Mouse (Mus musculus) brown adipose tissue, adult 24 weeks (tissue): ENCODE data around the gene Ecel1. TPM values are rescaled to one million over a fixed set of nuclear protein-coding genes. Genes with fewer than 3 reads are reported as not detected.

Experiments used
- H3K27ac ChIP-seq: fragments of 200-500 bp; replicated peaks from 2 replicates; pipeline ENCODE4 v1.5.1; 2012; ENCODE audit warnings: low read depth, mild to moderate bottlenecking, low read length
- H3K4me1 ChIP-seq: fragments of 200-500 bp; 2 replicates; pipeline ENCODE4 v1.6.1; 2012; ENCODE audit warnings: low read length, mixed read lengths; ENCODE audit not compliant: control insufficient read depth, insufficient read depth, insufficient read length
- H3K4me3 ChIP-seq: fragments of 200-500 bp; 2 replicates; pipeline ENCODE4 v1.5.1; 2012; ENCODE audit warnings: low read depth, mild to moderate bottlenecking, low read length, moderate library complexity; ENCODE audit not compliant: insufficient read depth
- polyA plus RNA-seq: library from polyadenylated mRNA; stranded (reverse); fragments of >200 nt; gene quantifications from 2 replicates; pipeline ENCODE4 v1.2.4, GENCODE M21; 2012; ENCODE audit not compliant: missing spikeins, insufficient read depth, insufficient read length

Gene Ecel1
- polyA plus RNA-seq, 1 experiment = not detected

GRCm38 (mm10) chr1:87183013-87183412, 26.7 kb upstream of the Ecel1 start, which contains the start of gene Prss56:
Prss56 (plus strand) TSS chr1:87183313.
- Histone ChIP-seq H3K27ac (no peak within 1 kb of the TSS), H3K4me1 (no peaks in the 10 kb centered on the region), H3K4me3 (no peak within 1 kb of the TSS)

- no peak overlapping the region for H3K4me3 ChIP-seq
- H3K4me1 ChIP-seq = no peaks in the 10 kb centered on the region
- 0 out of 2 replicates have a peak overlapping the region, but pooled peaks have one; percentile 8 for H3K27ac ChIP-seq
Observed at GRCm38 (mm10) chr1:87180896-87181295, 24.6 kb upstream of the Ecel1 start.

GRCm38 (mm10) chr1:87175852-87176292, 19.6 kb upstream of the Ecel1 start:
- no peak overlapping the region for H3K4me3 ChIP-seq
- H3K27ac ChIP-seq = no peak overlapping the region
- H3K4me1 ChIP-seq = no peaks in the 10 kb centered on the region

GRCm38 (mm10) chr1:87174006-87174955, 18.0 kb upstream of the Ecel1 start:
- no peak overlapping the region for H3K27ac ChIP-seq
- H3K4me3 ChIP-seq = no peak overlapping the region
- H3K4me1 ChIP-seq = no peaks in the 10 kb centered on the region

GRCm38 (mm10) chr1:87172316-87172715, 16.0 kb upstream of the Ecel1 start:
- Histone ChIP-seq H3K27ac (no peak overlapping the region), H3K4me3 (no peak overlapping the region), H3K4me1 (no peaks in the 10 kb centered on the region)

- Histone ChIP-seq H3K4me3 (no peak overlapping the region), H3K27ac (no peak overlapping the region), H3K4me1 (no peaks in the 10 kb centered on the region)
Observed at GRCm38 (mm10) chr1:87171312-87171711, 15.0 kb upstream of the Ecel1 start.

- no peaks in the 10 kb centered on the region for H3K4me1 ChIP-seq
- H3K4me3 ChIP-seq = no peak overlapping the region
- no peak overlapping the region for H3K27ac ChIP-seq
Observed at GRCm38 (mm10) chr1:87170458-87170857, 14.1 kb upstream of the Ecel1 start.

DNA sequence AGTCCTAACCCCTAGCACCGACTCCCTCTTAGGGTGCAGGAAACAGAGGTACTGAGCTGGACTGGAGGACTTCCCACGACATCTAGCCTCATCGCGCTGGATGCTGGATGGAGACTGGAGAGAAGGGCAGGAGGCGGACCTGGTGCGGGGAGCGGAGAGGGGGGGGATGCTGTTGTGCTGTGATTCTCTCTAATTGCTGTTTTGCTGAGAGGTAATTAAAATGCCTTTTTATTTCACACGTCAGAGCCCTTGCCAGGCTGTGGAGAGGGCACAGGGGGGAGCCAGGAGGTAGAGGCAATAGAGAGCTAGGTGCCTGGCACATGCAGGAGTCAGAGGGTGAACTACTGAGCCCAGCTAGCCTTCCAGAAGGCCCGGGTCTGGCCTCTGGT, 8.5 kb upstream of the Ecel1 start:
- H3K27ac ChIP-seq = no peak overlapping the region
- H3K4me1 ChIP-seq = no peaks in the 10 kb centered on the region
- no peak overlapping the region for H3K4me3 ChIP-seq

DNA sequence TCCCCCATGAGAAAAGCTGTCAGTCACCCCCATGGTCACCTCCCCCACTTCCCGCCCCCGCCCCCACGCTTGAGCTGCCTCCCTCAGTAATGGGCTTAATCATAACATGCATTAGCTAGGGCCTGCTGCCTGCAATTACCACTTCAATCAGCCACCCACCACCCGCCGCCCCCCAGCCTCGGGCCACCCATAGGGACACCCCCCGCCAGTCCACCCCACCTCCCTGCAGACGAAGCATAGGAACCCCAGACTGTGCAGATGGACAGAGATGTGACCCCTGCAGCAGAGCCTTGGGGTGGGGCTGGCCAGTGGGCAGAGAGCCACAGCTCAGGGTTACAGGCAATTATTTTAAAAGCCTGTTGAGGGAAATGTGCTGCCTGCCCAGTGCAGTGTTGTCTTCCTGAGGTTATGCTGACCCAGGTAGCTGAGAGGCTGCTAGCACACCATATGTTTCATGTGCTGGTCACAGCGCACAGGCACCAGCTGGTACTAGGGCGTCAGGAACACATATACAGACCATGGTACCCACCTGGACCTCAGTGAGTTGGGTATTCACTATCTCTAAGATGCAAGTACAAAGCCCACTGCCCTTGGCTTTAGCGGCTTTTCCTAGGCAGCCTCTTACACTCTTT, 8.0 kb upstream of the Ecel1 start:
- no peak overlapping the region for H3K27ac ChIP-seq
- no peak overlapping the region for H3K4me3 ChIP-seq

DNA sequence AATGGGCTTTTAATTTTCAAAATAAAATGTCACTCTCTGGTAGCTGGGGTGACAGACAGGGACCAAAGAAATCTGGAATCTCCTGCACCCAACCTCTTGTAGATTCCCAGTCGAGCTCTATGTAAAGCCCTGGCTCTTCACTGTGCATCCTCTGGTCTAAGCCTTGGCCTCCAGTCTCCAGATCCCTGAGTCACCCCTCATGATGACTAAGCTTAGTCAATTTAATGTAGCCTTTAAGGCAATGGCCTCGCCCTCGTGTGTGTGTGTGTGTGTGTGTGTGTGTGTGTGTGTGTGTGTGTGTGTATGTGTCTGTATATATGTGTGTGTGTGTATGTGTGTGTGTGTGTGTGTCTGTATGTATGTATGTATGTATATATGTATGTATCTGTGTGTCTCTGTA, 3.1 kb upstream of the Ecel1 start:
- H3K27ac ChIP-seq = no peak overlapping the region
- H3K4me1 ChIP-seq = no peaks in the 10 kb centered on the region; the same call in 1 of the 2 replicates

More for the DNA sequence above, 8.0 kb upstream of the Ecel1 start:
- H3K4me1 ChIP-seq = no peaks in the 10 kb centered on the region

DNA sequence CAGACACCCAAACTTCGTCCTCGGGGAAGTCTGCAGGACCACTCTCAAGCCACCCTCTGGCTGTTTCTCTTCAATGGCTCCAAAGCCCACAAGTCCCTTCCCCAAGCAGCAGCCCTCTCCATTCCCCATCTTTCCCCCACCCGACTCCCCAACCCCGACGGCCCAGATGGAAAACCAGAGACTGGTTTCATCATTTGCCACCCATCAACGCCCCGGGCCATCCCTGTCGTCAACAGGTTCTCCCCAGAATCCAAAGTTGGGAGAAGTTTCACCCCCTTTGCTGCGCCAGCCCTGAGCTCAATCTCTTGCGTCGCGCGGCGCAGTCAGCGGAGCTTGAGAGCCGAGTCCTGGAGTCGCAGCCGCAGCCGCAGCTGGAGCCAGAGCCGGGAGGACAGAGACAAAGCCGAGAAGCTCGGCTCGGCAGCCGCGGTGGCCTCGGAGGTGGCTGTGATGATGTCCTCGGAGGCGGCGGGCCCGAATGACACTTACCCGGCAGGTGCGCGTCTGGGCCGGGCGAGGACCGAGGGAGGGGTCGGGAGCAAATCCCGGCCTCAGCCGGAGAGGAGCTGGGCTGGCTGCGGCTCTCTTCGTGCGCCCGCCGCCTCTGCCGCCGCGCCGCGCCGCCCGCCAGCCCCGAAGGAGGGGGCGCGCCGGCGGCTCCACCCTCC, 656 bp downstream of the Ecel1 start:
- H3K4me1 ChIP-seq = no peaks in the 10 kb centered on the region; the same call in 1 of the 2 replicates
- H3K27ac ChIP-seq = no peak overlapping the region
- H3K4me3 ChIP-seq = no peak overlapping the region; the same call in 1 of the 2 replicates

More for the DNA sequence above, 3.1 kb upstream of the Ecel1 start:
- H3K4me3 ChIP-seq = no peak overlapping the region

- Histone ChIP-seq H3K4me1 (no peaks in the 10 kb centered on the region; the same call in 1 of the 2 replicates), H3K27ac (no peak overlapping the region), H3K4me3 (no peak overlapping the region)
Observed at GRCm38 (mm10) chr1:87154501-87155120, 1.7 kb downstream of the Ecel1 start.

DNA sequence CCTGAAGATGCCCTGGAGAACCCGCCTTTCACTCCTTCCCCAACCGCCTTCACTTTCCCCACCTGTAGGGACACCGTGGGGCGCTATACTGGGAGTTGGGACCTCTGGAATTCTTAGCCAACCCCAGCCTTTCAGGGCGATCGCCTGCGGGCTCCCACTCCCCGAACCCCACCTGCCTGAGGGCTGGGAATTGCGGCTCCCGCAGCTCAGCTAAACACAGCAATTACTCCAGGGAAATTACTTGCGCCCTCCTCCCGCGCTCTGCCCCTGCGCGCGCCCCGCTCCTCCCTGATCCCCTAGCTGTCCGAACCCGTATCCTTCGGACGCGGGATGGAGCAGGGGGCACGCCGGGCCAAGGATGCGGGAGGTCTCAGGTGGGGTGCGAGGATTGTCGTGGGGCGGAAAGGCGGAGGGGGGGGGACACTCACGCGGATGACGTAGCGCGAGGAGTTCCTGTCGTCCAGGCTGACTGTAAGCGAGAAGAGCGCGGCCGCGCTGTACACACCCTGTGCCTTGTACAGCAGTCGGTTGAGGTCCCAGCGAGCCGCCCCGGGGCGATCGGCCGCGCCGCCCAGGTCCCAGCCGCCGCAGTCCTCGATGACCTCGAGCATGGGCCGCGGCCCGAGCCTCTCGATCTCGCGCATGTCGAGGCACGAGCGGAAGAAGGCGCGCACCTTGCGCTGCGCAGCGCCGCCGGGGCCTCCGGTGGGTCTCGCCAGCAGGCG, 2.4 kb downstream of the Ecel1 start:
- no peaks in the 10 kb centered on the region; the same call in 1 of the 2 replicates for H3K4me1 ChIP-seq
- no peak overlapping the region for H3K27ac ChIP-seq
- H3K4me3 ChIP-seq = no peak overlapping the region

DNA sequence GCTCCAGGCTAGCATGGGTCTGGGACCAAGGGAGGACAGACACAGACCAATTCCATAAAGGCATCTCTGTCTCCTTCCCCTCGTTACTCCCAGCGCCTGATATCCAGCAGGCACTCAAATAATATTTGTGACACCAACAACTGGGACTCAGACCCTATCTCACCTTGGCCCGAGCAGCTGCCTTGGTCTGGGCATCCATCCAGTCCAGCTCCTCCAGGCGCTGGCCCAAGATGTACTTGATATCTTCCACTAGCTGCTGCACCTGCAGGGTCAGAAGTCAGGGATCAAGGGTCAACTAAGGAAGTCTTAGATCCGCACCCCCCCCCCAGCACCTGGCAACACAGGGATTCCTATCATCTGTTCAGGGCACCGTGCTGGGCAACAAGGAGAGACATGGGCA, 5.0 kb downstream of the Ecel1 start:
- Histone ChIP-seq H3K4me1 (no peaks in the 10 kb centered on the region; the same call in 1 of the 2 replicates), H3K4me3 (no peak overlapping the region), H3K27ac (no peak overlapping the region)
